Mouse (Mus musculus): ENCODE results near the gene Ptcra. TPM values are rescaled to one million over a fixed set of nuclear protein-coding genes. Genes with fewer than 3 reads are reported as not detected.
A peak's percentile ranks its signal among the peaks of the same experiment; 100 is the strongest.
"Not testable (repeated sequence)": the region's sequence is repeated elsewhere in the genome, so short reads cannot be mapped to it uniquely, and the experiment has no call there.

Ptcra gene
- not detected for total RNA-seq (2021)

DNA sequence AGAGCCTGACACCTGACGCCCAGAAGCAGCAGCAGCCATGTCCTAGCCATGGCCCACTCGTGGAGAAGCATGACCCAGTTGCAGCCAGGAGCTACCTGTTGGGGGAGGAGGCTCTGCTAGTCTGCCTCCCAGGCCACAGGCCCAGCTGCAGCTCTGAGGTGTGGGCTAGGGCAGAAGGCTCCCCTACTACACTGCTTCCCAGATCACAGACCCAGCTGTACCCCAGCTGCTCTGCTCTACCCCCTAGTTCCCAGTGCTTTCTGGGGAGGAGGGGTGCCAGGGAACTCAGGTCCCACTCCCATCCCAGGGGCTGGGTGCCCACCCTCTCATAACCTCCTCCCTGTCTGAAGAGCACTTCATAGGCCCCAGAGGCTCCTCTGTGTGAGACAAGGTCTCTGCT is at the start of gene Ptcra:
TSS of gene Ptcra (minus strand) at position 169 of the 400 bp plus-strand sequence.
- intact Hi-C loops (cut with DNase I): no loop called here
- no peak for DNase-seq

DNA sequence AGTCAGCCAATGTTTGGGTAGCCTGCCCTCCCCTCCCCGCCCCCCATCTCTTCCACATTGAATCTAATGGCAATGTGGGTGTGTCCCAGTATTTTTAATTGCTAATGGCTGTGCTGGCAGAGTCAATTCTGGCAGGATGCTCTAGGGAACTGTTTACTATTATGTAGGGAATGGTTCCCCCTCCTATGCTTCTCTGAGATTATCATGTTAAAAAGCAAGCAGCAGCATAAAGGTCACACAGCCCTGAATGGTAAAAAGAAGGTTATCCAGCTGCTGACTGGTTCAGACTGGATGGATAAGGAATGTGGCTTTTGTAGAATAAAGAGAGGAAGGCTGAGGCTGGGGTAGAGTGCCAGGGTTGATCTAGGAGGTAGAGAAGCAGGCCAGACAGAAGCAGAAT is 48.9 kb upstream of the Ptcra start:
- intact Hi-C loops (cut with DNase I): no loop called here

DNA sequence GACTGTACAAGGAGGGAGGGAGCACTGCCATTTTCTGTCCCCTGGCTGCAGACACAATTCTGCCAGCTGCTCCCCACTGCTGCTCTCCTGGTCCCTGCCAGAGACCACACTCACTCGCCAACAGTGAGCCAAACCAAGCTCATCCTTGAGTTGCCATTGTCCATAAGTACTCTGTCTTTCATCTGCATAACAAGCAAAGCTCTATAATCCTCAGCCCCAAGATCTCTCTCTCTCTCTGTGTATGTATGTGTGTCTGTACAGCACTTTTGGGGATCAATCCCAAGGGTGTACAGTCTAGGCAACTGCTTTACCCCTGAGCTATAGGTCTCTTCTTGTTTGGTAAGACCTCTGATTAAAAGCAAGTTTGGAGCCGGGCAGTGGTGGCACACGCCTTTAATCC is 47.2 kb upstream of the Ptcra start:
- intact Hi-C loops (cut with DNase I): no loop called here
- no peak for DNase-seq

More for the DNA sequence above, 48.9 kb upstream of the Ptcra start:
- DNase-seq: no peak

DNA sequence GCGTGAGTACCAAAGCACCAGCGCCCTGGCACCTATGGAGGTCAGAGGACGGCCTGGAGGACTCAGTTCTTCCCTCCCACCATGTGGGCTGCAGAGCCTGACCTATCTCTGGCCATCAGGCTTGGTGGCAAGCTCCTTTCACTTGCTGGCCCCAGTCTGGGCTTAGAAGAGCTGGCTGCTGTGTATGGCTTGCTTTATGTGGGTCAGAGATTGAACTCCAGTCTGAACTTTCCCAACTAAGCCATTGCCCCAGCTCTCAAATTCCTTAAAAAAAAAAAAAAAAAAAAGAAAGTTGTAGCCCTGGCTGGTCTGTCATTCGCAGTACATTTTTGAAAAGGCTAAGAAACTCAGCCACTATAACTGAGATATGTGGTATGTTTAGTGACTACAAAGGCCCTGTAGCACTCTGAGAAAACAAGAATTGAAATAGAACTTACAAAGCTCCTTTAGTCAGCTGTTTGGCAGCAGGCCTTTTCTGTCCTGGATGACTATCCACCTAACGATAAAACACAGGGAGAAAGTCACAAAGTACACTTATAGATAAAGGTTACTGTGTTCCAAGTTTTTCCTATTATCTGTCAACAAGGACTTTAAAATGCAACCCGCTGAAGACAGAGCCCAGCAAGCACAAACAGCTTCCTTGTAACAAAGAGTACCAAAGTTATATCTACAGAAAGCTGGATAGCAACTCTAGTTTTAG is 45.8 kb upstream of the Ptcra start:
- DNase-seq: peak; percentile 60 to 62
- intact Hi-C loops (cut with DNase I): no loop called here

DNA sequence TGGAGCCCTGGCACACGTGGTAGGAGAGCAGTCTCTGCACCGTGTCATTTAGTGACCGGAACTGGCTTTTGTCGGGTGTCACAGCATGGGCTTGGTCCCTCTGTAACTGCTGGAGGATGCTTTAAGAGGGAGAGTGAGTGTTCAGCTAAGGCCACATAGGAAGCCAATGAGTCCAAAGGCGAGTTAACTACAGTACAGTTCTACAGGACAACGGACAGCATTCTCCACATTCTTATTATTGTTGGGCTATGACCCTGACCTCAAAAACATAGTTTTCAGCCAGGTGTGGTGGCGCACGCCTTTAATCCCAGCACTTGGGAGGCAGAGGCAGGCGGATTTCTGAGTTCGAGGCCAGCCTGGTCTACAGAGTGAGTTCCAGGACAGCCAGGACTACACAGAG is 44.9 kb upstream of the Ptcra start:
- no peak for DNase-seq
- intact Hi-C loops (cut with DNase I): no loop called here

DNA sequence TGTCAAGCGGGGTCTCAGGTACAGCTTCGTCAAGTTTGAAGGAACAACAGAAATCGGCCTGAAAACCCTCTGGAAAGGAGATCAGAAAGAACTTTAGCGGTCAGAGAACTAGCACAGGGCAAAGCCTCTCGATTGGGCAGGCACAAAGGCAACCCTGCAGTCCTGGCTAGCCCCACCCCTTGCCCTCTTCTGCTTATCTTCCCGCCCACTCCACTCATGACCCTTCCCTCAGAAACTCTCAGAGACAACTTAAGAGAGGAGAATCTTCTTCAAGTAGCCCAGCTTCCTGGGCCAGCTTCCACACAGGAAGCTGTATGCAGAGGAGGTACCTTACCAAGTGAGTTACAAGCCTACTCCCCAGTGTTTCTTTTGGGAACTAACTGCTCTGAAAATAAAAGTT is 38.2 kb upstream of the Ptcra start:
- intact Hi-C loops (cut with DNase I): no loop called here
- DNase-seq: no peak

DNA sequence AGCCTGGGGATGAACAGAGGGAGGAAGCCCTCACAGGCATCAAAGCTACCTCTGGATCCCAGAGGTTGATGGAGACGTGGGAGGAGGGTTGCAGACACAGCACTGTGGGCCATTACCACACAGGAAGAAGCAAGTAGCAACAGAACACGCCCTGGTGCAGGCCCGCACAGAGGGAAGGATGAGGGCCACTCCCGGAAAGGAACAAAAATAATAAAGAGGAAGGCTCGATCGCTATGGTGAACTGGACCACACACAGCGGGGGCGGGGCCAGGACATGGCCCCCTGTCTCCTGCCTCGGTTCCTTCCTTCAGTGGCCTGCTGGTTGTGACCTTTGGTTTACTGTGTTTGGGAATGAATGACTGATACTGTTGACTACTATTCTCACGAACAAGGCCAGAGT is 36.2 kb upstream of the Ptcra start:
- no peak for DNase-seq
- intact Hi-C loops (cut with DNase I): no loop called here

DNA sequence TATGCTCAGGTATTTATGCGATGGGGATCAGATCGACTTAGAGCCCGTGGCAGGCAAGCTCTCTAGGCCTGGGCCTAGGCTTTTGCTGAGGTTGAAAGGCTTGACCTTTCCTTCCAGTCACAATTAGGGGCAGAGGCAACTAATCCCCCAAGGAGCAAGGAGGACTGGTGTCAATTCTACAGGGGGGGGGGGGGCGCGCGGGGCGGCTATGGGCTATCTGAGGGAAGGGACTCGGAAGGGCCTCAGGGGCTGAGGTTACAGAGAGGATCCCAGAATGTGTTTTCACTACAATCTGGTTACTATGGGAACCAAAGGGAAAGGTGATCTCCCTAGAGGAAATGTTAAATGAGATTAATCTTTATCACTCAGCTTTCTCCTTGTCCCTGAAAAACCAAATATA is 33.9 kb upstream of the Ptcra start:
- no peak for DNase-seq
- intact Hi-C loops (cut with DNase I): no loop called here

DNA sequence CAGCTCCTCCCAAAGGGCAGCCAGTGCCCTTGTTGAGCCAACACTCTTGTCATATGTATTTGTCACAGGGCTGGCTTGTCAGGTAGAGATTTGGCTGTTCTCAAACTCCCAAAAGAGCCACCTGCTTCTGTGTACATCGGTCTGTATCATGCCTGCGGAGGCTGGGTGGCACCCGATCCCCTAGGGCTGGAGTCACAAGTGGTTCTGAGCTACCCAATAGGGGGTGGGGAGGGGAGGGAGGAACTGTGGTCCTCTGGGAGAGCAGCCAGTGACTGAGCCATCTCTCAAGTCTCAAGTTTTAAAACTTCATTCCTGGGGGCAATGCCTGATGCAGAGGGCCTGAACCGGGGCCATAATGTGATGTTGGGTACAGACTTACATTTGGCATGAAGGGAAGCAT is 33.2 kb upstream of the Ptcra start:
- intact Hi-C loops (cut with DNase I): no loop called here

DNA sequence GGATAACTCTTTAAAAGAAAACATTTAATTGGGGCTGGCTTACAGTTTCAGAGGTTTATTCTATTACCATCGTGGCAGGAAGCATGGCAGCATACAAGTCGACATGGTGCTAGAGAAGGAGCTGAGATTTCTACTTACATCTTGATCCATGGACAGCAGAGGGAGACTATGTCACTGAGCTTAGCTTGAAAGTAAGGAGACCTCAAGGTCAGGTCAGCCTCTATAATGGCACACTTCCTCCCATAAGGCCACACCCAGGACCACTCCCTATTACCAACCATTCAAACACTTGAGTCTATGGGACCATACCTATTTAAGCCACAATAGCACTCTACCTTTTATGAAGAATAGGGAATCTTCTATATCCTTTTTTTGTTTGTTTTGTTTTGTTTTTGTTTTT is 29.5 kb upstream of the Ptcra start:
- no peak for DNase-seq
- intact Hi-C loops (cut with DNase I): no loop called here

More for the DNA sequence above, 33.2 kb upstream of the Ptcra start:
- DNase-seq: no peak

DNA sequence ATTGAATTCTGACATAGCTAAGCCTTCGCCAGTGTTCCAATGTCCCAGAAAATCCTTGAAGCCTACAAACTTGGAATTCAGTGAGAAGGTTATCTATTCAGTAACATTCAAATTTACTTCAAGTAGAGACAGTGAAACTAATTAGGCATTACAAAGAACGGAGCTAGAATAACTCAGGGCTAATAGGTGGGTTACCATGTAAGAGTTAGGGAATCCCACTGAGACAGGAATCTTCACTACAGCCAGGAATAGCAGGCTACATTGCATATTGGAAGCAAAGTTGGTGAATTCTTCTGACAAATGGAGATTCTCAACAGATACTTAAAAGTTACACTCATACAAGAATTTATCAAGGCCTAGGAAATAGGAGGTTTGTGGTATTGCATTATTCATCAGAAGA is 24.5 kb upstream of the Ptcra start:
- DNase-seq; intact Hi-C loops (cut with DNase I): not testable (repeated sequence)

DNA sequence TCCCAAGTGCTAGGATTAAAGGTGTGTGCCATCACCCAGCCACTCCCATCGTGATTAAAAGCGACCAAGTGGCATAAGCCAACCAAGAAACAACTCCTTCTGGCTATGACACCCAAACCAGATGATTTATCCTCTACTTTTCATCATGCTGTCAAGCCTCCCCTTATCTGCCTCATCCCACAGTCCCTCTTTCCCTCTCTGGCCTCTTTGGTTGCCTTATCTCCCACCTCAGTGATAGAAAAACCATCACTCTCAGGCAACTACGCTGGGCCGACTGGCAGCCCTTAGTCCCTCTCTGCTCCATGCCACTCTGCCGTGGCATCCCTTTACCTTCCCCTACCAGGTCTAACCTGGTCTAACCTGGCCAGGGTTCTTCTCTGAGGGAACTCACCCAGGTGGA is 23.4 kb upstream of the Ptcra start:
- no peak for DNase-seq
- intact Hi-C loops (cut with DNase I): no loop called here

DNA sequence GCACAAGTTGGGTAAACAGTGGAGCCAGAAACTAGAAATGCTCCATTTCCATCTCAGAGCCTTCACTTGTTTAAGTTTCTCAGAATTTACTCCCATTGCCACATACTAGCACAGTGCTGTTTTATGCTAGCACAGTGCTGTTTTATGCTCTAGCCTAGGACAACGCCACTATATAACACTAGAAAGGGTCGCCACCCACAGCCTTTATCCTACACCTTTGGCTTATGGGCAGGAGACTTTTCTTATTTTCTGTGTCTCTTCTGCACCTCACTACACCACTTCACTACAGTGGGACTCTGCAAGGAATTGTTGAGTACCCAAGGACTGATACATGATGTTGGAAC is 19.7 kb upstream of the Ptcra start:
- intact Hi-C loops (cut with DNase I): loop anchor here (2.0 kb wide), 2 partner anchors 74 to 106 kb away; no protein-coding TSS in a partner anchor

DNA sequence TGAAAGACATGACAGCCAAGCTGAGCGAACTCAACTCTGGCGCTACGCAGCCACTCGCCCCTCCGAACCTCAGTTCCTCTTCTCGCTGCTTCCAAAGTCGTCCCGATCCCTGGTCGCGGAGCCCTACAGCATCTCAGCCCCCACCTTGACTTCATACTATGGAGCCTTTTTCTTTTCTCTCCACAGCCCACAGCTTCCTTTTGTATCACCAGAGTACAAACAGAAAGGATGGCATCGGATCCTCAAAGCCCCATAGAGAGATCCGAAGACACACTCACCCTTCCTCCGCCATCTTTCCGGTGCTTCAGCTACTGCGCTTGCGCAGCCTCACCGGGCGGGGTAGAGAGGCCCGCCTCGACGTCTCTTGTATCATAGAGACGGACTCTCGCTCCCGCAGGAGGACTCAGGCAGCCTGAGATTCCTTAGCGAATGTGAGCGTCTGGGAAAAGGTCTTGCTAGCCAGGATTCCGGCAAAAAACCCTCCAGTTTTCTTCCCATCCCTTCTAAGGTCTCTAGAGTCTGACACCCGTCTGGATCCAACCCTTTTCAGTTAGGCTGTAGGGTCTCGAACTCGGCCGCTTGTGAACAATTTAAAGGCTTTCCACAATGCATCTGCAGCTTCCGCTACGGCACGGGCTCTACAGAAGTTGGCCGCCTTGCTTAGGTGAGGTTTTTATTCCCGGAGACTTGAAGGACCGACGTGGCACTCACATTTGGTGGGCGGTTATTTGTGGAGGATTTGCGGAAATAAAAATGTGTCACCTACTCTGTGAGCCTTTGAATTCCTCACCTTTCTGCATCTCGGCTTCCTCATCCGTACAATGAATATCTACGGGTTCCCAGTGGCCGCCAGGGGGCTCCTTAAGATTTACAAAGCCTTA is 19.1 kb upstream of the Ptcra start, which contains the start of gene Rpl7l1:
TSS of gene Rpl7l1 (minus strand) at position 332 of the 881 bp plus-strand sequence.
- intact Hi-C loops (cut with DNase I): loop anchor here (2.0 kb wide), 2 partner anchors 74 to 106 kb away; no protein-coding TSS in a partner anchor
- DNase-seq: peak; percentile 94 to 95

More for the DNA sequence above, 19.7 kb upstream of the Ptcra start:
- no peak for DNase-seq

DNA sequence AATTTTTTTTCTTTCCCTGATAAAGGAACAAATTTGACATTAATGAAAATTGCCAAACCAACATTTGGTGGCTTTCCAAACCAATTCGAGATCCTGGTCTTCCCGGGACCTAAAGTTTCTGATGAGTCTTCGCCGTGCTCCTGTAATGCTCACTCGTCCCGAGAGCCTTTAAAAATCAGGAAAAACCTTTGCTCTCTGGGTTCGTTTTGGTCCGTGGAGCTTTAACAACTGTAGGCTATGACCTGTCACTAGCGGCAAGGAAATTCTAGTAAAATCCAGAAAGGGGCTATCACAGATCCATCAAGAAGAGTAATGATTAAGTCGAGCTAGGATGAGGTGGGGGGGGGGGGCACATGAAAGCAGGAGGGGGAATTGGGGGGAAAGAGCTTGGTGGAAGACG is 18.4 kb upstream of the Ptcra start:
- no peak for DNase-seq
- intact Hi-C loops (cut with DNase I): loop anchor here (2.0 kb wide), 2 partner anchors 75 to 107 kb away; no protein-coding TSS in a partner anchor

DNA sequence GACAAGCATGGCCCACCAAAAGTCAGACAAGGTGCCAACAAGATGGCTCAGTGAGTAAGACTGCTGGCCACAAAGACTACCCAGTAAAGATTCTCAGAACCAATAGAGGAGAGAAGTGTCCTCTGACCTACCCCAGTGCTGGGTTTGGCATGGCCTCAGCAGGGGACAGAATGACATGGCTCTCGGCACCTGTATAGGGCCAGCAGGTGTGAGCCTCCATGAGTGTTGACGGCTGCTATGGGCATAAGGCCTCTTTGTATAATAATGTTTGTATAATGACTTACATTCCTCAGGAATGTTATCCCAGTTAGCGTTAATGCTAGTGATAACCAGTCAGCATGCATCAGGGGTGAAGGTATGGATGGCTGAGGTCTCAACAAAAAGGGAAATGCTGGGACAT is 12.6 kb upstream of the Ptcra start:
- intact Hi-C loops (cut with DNase I): no loop called here

DNA sequence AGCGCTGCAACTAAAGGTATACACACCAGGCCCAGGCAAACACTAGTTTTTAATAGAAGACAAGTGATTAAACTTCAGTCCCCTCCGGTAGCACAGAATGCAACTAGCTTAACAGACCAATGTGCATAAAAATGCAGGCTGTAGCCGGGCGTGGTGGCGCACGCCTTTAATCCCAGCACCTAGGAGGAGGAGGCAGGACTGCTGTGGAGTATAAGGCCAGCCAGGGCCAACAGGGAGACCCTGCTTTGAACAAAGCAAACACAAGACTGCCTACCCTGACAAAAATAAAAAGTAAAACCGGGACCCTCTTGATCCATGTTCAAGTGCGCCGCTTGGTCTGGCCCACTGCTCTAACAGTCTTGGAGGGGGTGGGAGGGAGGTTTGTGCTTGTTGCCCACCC is 11.6 kb upstream of the Ptcra start:
- DNase-seq: no peak
- intact Hi-C loops (cut with DNase I): no loop called here

More for the DNA sequence above, 12.6 kb upstream of the Ptcra start:
- no peak for DNase-seq

DNA sequence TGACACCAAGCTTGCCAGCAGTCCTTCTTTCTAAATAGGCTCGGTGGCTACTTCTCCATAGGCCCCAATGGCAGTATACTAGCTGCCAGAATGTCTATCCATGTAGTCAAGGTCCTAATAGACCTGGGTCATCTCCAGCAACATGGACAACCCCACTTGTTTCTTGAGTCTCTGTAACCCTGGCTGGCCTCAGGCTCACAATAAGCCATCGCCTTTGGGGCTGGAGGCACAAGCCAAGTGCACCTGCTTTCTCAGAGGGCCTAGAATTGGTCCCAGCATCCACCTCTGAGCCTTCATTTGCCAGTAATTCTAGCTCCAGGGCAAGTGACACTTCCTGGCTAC is 10.6 kb upstream of the Ptcra start:
- intact Hi-C loops (cut with DNase I): no loop called here

DNA sequence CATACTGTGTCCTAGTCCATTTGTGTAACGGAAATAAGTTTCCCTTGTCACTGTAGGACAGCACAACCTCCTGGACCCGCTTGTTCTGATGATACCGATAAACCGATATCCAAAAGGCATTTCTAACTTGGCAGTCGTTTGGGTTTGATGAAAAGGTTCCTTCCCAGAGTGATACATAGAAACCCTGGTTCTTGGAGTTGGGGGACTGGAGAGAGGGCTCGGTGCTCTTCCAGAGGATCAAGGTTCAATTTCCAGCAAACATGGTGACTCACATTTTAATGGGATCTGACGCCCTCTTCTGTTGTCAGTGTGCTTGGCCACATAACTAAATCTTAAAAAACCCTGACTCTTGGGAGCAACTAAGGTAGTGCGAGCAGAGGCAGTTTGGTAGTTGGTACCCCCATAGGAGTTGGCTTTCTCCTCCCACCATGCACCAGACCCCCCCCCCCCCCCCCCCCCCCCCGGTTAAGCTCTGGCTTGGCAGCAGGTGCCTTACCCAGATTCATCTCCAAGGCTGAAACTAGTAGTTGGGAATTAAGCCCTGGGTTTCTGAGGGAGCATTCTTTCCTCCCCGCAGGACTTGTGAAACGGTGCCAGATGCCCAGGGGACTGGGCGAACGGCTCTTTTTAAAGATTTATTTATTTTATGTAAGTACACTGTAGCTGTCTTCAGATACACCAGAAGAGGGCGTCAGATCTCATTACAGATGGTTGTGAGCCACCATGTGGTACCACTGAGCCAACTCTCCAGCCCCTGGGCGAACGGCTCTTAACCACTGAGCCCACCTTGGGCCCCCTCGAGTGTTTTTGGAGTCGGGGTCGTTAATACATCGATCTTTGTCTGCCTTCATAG is 10.0 kb upstream of the Ptcra start:
- DNase-seq: no peak
- intact Hi-C loops (cut with DNase I): no loop called here

More for the DNA sequence above, 10.6 kb upstream of the Ptcra start:
- no peak for DNase-seq

DNA sequence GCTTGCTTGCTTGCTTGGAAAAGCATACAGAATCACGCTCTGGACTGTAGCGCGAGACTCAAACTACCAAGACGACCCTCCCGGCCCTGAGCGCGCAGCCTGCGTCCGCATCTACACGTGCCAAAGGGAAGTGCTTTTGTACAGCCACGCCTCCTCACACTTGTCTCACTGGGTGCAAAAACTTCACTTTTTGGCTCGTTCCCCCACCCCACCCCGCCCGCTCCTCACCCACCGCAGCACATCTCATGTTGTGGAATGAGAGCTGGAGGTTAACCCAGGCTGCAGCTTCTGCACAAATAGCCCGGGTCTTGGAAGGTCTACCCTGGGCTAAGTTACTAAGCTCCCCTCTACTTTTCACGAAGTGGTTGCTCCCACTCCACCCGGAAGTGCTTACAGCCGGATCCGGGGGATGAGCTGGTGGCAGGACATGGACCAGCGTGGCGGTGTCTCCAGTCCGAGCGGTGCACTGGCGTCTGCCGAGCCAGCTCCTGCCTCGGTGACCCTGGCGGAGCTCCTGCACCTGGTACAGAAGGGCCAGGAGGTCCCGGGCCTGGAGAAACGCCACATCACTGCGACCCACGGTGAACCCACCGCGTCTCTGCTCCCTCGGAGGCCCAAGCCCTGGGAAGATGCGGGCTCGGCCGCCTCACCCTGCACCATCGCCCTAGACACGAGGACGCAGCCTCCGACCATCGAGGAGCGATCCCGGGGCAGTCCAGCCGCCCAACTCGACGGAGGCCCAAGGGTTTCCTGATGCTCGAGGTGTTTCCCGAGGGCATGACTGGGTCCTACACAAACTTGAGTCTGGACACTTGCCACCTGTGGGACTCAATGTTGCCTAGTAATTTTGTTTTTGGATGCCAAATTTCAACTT is 9.1 kb upstream of the Ptcra start, which contains the start of gene 2310039H08Rik:
TSS of gene 2310039H08Rik (plus strand) at position 232 of the 874 bp plus-strand sequence.
- intact Hi-C loops (cut with DNase I): no loop called here
- peak; percentile 90 to 91 for DNase-seq

Data from heart, postnatal 10 days (tissue).